Mouse (Mus musculus): ENCODE results near the gene Ankrd10. TPM values are rescaled to one million over a fixed set of nuclear protein-coding genes. Genes with fewer than 3 reads are reported as not detected.
"Not testable (repeated sequence)": the region's sequence is repeated elsewhere in the genome, so short reads cannot be mapped to it uniquely, and the experiment has no call there.

Ankrd10 gene
- polyA plus RNA-seq, 1 experiment from 2014 or later, result 103 TPM

DNA sequence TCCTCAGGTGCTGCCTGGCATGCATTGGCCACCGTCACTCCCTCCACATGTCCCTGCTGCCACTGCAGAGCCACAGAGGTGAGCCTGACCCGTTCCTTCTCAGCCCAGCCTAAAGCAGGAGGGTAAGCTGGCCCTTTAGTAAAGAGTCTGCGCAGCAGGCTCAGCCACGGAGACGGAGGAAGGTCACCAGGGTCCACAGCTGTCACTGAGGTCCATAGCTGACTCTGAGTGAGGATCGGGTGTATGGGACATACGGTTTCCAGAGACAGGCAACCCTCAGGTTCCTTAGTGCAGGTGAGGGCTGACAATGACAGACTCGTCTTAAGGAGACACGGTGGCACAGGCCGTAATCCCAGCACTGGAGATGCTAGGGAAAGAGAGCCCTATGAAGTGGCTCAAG is 63.6 kb downstream of the Ankrd10 start:
- ATAC-seq (replicated peaks; ENCODE audit: low FRiP score, low TSS enrichment, low read depth) (no peak), DNase-seq (ENCODE audit: low spot score) (no peak)
- H3K9me3 ChIP-seq (ENCODE audit: control insufficient read depth, low read length), result no peaks in the 10 kb centered on the region
- no peak overlapping the region for H3K27ac ChIP-seq (ENCODE audit: low read depth)
- 90% methylated on average over 10 of the region's 10 CpGs for WGBS
- H3K36me3 ChIP-seq (ENCODE audit: control insufficient read depth, insufficient read depth, low read length), result peaks cover 2% of the 10 kb centered on the region
- H3K4me2 ChIP-seq (ENCODE audit: low read length), result no peak overlapping the region
- H3K4me3 ChIP-seq (ENCODE audit: low read depth, low read length), result no peak overlapping the region
- H3K27me3 ChIP-seq (replicated peaks; ENCODE audit: control insufficient read depth, insufficient read depth, low read length), result no peaks in the 10 kb centered on the region
- H3K9ac ChIP-seq (ENCODE audit: low read length), result no peak overlapping the region
- H3K4me1 ChIP-seq (replicated peaks; ENCODE audit: control insufficient read depth, insufficient read depth, low read length), result peaks cover 15% of the 10 kb centered on the region

- Histone ChIP-seq H3K9me3 (ENCODE audit: control insufficient read depth, low read length) (no peaks in the 10 kb centered on the region), H3K4me2 (ENCODE audit: low read length) (no peak overlapping the region), H3K9ac (ENCODE audit: low read length) (no peak overlapping the region), H3K36me3 (ENCODE audit: control insufficient read depth, insufficient read depth, low read length) (peaks cover 4% of the 10 kb centered on the region), H3K4me1 (replicated peaks; ENCODE audit: control insufficient read depth, insufficient read depth, low read length) (peaks cover 11% of the 10 kb centered on the region), H3K27me3 (replicated peaks; ENCODE audit: control insufficient read depth, insufficient read depth, low read length) (no peaks in the 10 kb centered on the region), H3K4me3 (ENCODE audit: low read depth, low read length) (no peak overlapping the region), H3K27ac (ENCODE audit: low read depth) (no peak overlapping the region)
- DNase-seq (ENCODE audit: low spot score), result no peak
- WGBS, result 96% methylated on average over 4 of the region's 4 CpGs
- ATAC-seq (replicated peaks; ENCODE audit: low FRiP score, low TSS enrichment, low read depth), result no peak
Observed at GRCm38 (mm10) chr8:11570742-11571141, 64.8 kb downstream of the Ankrd10 start.

GRCm38 (mm10) chr8:11569260-11570097 is 66.1 kb downstream of the Ankrd10 start:
- H3K9ac ChIP-seq (ENCODE audit: low read length), result no peak overlapping the region
- H3K9me3 ChIP-seq (ENCODE audit: control insufficient read depth, low read length), result no peaks in the 10 kb centered on the region
- peaks cover 10% of the 10 kb centered on the region for H3K36me3 ChIP-seq (ENCODE audit: control insufficient read depth, insufficient read depth, low read length)
- H3K27ac ChIP-seq (ENCODE audit: low read depth), result no peak overlapping the region
- H3K27me3 ChIP-seq (replicated peaks; ENCODE audit: control insufficient read depth, insufficient read depth, low read length), result no peaks in the 10 kb centered on the region
- ATAC-seq (replicated peaks; ENCODE audit: low FRiP score, low TSS enrichment, low read depth), result no peak
- no peak for DNase-seq (ENCODE audit: low spot score)
- no peaks in the 10 kb centered on the region for H3K4me1 ChIP-seq (replicated peaks; ENCODE audit: control insufficient read depth, insufficient read depth, low read length)
- no peak overlapping the region for H3K4me2 ChIP-seq (ENCODE audit: low read length)
- 84% methylated on average over 22 of the region's 22 CpGs for WGBS
- H3K4me3 ChIP-seq (ENCODE audit: low read depth, low read length), result no peak overlapping the region

DNA sequence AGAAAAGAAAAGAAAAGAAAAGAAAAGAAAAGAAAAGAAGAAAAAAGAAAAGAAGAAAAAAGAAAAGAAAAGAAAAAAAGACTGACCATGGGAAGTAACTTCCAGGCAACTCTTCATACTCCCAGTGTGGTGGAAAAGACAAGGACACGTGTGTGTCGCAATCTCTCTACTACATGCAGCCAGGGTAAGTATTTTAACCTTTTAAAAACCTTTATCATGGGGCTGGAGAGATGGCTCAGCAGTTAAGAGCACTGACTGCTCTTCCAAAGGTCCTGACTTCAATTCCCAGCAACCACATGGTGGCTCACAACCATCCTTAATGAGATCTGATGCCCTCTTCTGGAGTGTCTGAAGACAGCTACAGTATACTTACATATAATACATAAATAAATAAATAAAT is 67.4 kb downstream of the Ankrd10 start:
- 96% methylated on average over 2 of the region's 2 CpGs for WGBS
- not testable (repeated sequence) for H3K4me1 ChIP-seq (replicated peaks; ENCODE audit: control insufficient read depth, insufficient read depth, low read length); H3K9ac ChIP-seq (ENCODE audit: low read length); H3K4me3 ChIP-seq (ENCODE audit: low read depth, low read length); H3K4me2 ChIP-seq (ENCODE audit: low read length); ATAC-seq (replicated peaks; ENCODE audit: low FRiP score, low TSS enrichment, low read depth); DNase-seq (ENCODE audit: low spot score); H3K27me3 ChIP-seq (replicated peaks; ENCODE audit: control insufficient read depth, insufficient read depth, low read length); H3K9me3 ChIP-seq (ENCODE audit: control insufficient read depth, low read length); H3K27ac ChIP-seq (ENCODE audit: low read depth)
- H3K36me3 ChIP-seq (ENCODE audit: control insufficient read depth, insufficient read depth, low read length), result peaks cover 22% of the 10 kb centered on the region

DNA sequence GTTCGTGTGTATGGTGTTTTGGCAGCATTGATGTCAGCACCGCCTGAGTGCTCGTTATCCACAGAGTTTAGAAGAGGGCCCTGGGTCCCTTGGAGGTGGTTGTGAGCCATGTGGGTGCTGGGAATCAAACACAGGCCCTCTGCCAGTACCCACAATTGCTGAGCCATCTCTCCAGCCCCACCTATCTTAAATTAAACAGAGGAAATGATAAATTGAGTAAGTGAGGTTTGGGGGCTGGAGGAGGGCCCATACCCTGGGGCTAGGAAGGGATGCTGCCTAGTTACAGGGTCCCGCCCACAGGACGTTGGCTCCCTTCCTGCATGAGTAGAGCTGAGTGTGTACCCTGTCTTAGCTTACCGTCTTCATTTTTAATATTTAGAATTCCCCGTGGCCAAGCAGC is 70.8 kb downstream of the Ankrd10 start:
- Histone ChIP-seq H3K27me3 (replicated peaks; ENCODE audit: control insufficient read depth, insufficient read depth, low read length) (no peaks in the 10 kb centered on the region), H3K4me3 (ENCODE audit: low read depth, low read length) (no peak overlapping the region), H3K9me3 (ENCODE audit: control insufficient read depth, low read length) (no peaks in the 10 kb centered on the region), H3K4me2 (ENCODE audit: low read length) (no peak overlapping the region), H3K4me1 (replicated peaks; ENCODE audit: control insufficient read depth, insufficient read depth, low read length) (peaks cover under 1% of the 10 kb centered on the region; the same call in 1 of the 2 replicates), H3K36me3 (ENCODE audit: control insufficient read depth, insufficient read depth, low read length) (peaks cover 42% of the 10 kb centered on the region), H3K9ac (ENCODE audit: low read length) (no peak overlapping the region), H3K27ac (ENCODE audit: low read depth) (no peak overlapping the region)
- DNase-seq (ENCODE audit: low spot score) (no peak), ATAC-seq (replicated peaks; ENCODE audit: low FRiP score, low TSS enrichment, low read depth) (no peak)
- WGBS, result 81% methylated on average over 7 of the region's 7 CpGs

DNA sequence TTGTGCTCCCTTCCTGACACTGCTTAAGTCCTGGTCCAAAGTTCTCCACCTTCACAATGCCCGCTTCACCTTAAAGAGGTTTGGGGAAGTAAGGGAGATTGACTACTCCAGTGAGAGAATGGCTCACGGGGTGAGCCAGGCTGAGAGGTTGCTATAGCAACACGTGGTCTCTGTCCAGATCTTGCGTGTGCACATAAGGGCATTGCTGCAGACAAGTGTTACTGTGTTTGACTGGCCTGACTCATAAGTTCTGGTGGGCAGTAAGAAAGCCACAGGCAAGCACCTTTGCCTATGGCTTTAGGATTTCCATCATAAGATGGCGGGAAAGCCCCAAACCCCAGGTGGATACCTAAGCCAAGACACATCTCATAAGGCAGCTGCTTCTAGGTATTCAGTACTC is 71.3 kb downstream of the Ankrd10 start:
- Histone ChIP-seq H3K9me3 (ENCODE audit: control insufficient read depth, low read length) (no peaks in the 10 kb centered on the region), H3K4me3 (ENCODE audit: low read depth, low read length) (no peak overlapping the region), H3K27ac (ENCODE audit: low read depth) (no peak overlapping the region), H3K27me3 (replicated peaks; ENCODE audit: control insufficient read depth, insufficient read depth, low read length) (no peaks in the 10 kb centered on the region), H3K4me2 (ENCODE audit: low read length) (no peak overlapping the region), H3K36me3 (ENCODE audit: control insufficient read depth, insufficient read depth, low read length) (peaks cover 42% of the 10 kb centered on the region), H3K9ac (ENCODE audit: low read length) (no peak overlapping the region), H3K4me1 (replicated peaks; ENCODE audit: control insufficient read depth, insufficient read depth, low read length) (peaks cover 5% of the 10 kb centered on the region)
- 84% methylated on average over 5 of the region's 5 CpGs for WGBS
- ATAC-seq (replicated peaks; ENCODE audit: low FRiP score, low TSS enrichment, low read depth) (no peak), DNase-seq (ENCODE audit: low spot score) (no peak)

Small RNA genes within 50 kb of the gene (microRNA-seq; reads per million reads assigned to microRNA genes)
- 0.68 reads per million for gene Mir7238

Other genes starting within 250 kb of the Ankrd10 start
- 7.8 and 8.6 TPM in 2 replicates for gene Rab20, start 157.0 kb downstream of the Ankrd10 start, polyA plus RNA-seq (2014; fragmentation: Nextera tagmentation; extraction: Ambion mirVana)
- 109 and 111 TPM in 2 replicates for gene Naxd, start 138.3 kb downstream of the Ankrd10 start, polyA plus RNA-seq (2014; fragmentation: Nextera tagmentation; extraction: Ambion mirVana)
- 25.8 and 29.9 TPM in 2 replicates for gene Cars2, start 85.0 kb downstream of the Ankrd10 start, polyA plus RNA-seq (2014; fragmentation: Nextera tagmentation; extraction: Ambion mirVana)
- 34.6 and 38.1 TPM in 2 replicates for gene Ing1, start 80.2 kb downstream of the Ankrd10 start, polyA plus RNA-seq (2014; fragmentation: Nextera tagmentation; extraction: Ambion mirVana)
- not detected in 2 replicates for gene 1700016D06Rik, start 65.3 kb upstream of the Ankrd10 start, polyA plus RNA-seq (2014; fragmentation: Nextera tagmentation; extraction: Ambion mirVana)
- gene Arhgef7, start 92.0 kb upstream of the Ankrd10 start, polyA plus RNA-seq (2014; fragmentation: Nextera tagmentation; extraction: Ambion mirVana), result 33.9 and 34.4 TPM in 2 replicates
- gene Tex29, start 204.7 kb upstream of the Ankrd10 start, polyA plus RNA-seq (2014; fragmentation: Nextera tagmentation; extraction: Ambion mirVana), result 0.46 TPM in 1 of 2 replicates, not detected in the other

Data from intestine, embryonic 14.5 days (tissue).